Mouse (Mus musculus) limb, embryonic 14.5 days (tissue): ENCODE measurements around the gene Actl7b. TPM values are rescaled to one million over a fixed set of nuclear protein-coding genes. Genes with fewer than 3 reads are reported as not detected.

Experiments used
- ATAC-seq: fragments of 200-750 bp; cut with Nextera tagmentation; 2 replicates; pipeline ENCODE4 v1.8.0; 2017; ENCODE audit warnings: low read depth, moderate number of reproducible peaks, moderate TSS enrichment; ENCODE audit not compliant: low FRiP score
- DNase-seq: peaks from one replicate; pipeline ENCODE4 v3.0.0-alpha.2; 2015; ENCODE audit warnings: low spot score
- H3K27ac ChIP-seq: fragments of 300-500 bp; sonication (generic); replicated peaks from 2 replicates; pipeline ENCODE4 v1.5.1; 2014; ENCODE audit warnings: low read depth, mild to moderate bottlenecking, low read length, moderate library complexity, mixed read lengths
- H3K27me3 ChIP-seq: fragments of 300-500 bp; sonication (generic); 2 replicates; pipeline ENCODE4 v1.6.1; 2014; ENCODE audit warnings: low read length, mixed read lengths; ENCODE audit not compliant: control insufficient read depth, insufficient read depth
- H3K36me3 ChIP-seq: fragments of 300-500 bp; sonication (generic); 2 replicates; pipeline ENCODE4 v1.6.1; 2014; ENCODE audit warnings: mild to moderate bottlenecking, low read length, moderate library complexity, mixed read lengths; ENCODE audit not compliant: control insufficient read depth, insufficient read depth
- H3K4me1 ChIP-seq: fragments of 300-500 bp; sonication (generic); 2 replicates; pipeline ENCODE4 v1.6.1; 2014; ENCODE audit warnings: antibody characterized with exemption, low read length, mixed read lengths; ENCODE audit not compliant: control insufficient read depth, insufficient read depth
- H3K4me2 ChIP-seq: fragments of 300-500 bp; sonication (generic); replicated peaks from 2 replicates; pipeline ENCODE4 v1.6.1; 2014; ENCODE audit warnings: low read depth, mild to moderate bottlenecking, low read length, moderate library complexity; ENCODE audit not compliant: severe bottlenecking
- H3K4me3 ChIP-seq: fragments of 300-500 bp; sonication (generic); replicated peaks from 2 replicates; pipeline ENCODE4 v1.5.1; 2014; ENCODE audit warnings: low read length
- H3K9ac ChIP-seq: fragments of 300-500 bp; sonication (generic); 2 replicates; pipeline ENCODE4 v1.6.1; 2014; ENCODE audit warnings: mild to moderate bottlenecking, low read depth, low read length, moderate library complexity; ENCODE audit not compliant: severe bottlenecking
- H3K9me3 ChIP-seq: fragments of 300-500 bp; sonication (generic); 2 replicates; pipeline ENCODE4 v1.6.1; 2016; ENCODE audit warnings: low read length; ENCODE audit not compliant: control insufficient read depth
- POLR2A ChIP-seq: fragments of 200-500 bp; IDR thresholded peaks from 2 replicates; pipeline ENCODE4 v1.8.0; 2012; ENCODE audit warnings: inconsistent platforms, mild to moderate bottlenecking, moderate library complexity, borderline replicate concordance; ENCODE audit not compliant: insufficient read depth, insufficient read length; ENCODE audit errors: extremely low read depth
- WGBS: fragments of 180-500 bp; shearing (Covaris S2); extraction: QIAGEN DNeasy Blood & Tissue Kit; methylation state at CpG from one replicate; pipeline ENCODE4 v1.1.7; 2014; 5-methylcytosine and 5-hydroxymethylcytosine counted together
- polyA plus RNA-seq, 2 experiments: library from polyadenylated mRNA; depleted of rRNA in 1 of 2; stranded (reverse) in 1 of 2; unstranded in 1 of 2; fragments of >200 nt; fragmentation: Nextera tagmentation in 1 of 2; extraction: Ambion mirVana in 1 of 2; gene quantifications; 2 replicates each; pipeline versions ENCODE4 v1.2.1 to v1.2.3; 2012 to 2014

The Actl7b gene
- polyA plus RNA-seq, 2 experiments = 0.06 TPM; not detected in 1

GRCm38 (mm10) chr4:56756966-56757600 is 15.8 kb upstream of the Actl7b start:
- TF ChIP-seq POLR2A = no peak
- DNase-seq (no peak), ATAC-seq (no peak)
- H3K4me2 ChIP-seq = no peak overlapping the region
- no peaks in the 10 kb centered on the region for H3K4me1 ChIP-seq
- no peak overlapping the region for H3K4me3 ChIP-seq
- 95% methylated on average over 10 of the region's 10 CpGs for WGBS
- no peaks in the 10 kb centered on the region for H3K27me3 ChIP-seq
- no peak overlapping the region for H3K9ac ChIP-seq
- no peak overlapping the region for H3K27ac ChIP-seq
- peaks cover 88% of the 10 kb centered on the region for H3K36me3 ChIP-seq
- H3K9me3 ChIP-seq = no peaks in the 10 kb centered on the region

- WGBS = 89% methylated on average over 5 of the region's 5 CpGs
- TF ChIP-seq POLR2A = no peak
- Histone ChIP-seq H3K4me1 (no peaks in the 10 kb centered on the region), H3K27ac (no peak overlapping the region), H3K27me3 (no peaks in the 10 kb centered on the region), H3K9ac (no peak overlapping the region), H3K36me3 (peaks cover 88% of the 10 kb centered on the region), H3K9me3 (no peaks in the 10 kb centered on the region), H3K4me3 (no peak overlapping the region), H3K4me2 (no peak overlapping the region)
- ATAC-seq = no peak
- no peak for DNase-seq
Measured at GRCm38 (mm10) chr4:56756021-56756420, 14.8 kb upstream of the Actl7b start.

GRCm38 (mm10) chr4:56747456-56747855 is 6.2 kb upstream of the Actl7b start:
- H3K4me1 ChIP-seq = no peaks in the 10 kb centered on the region
- H3K9ac ChIP-seq = no peak overlapping the region
- peaks cover 68% of the 10 kb centered on the region for H3K36me3 ChIP-seq
- H3K4me2 ChIP-seq = no peak overlapping the region
- no peak for TF ChIP-seq POLR2A
- H3K27me3 ChIP-seq = no peaks in the 10 kb centered on the region
- ATAC-seq (no peak), DNase-seq (no peak)
- no peak overlapping the region for H3K27ac ChIP-seq
- no peaks in the 10 kb centered on the region for H3K9me3 ChIP-seq
- 96% methylated on average over 9 of the region's 9 CpGs for WGBS
- H3K4me3 ChIP-seq = no peak overlapping the region

GRCm38 (mm10) chr4:56746345-56746744 is 5.1 kb upstream of the Actl7b start:
- H3K27ac ChIP-seq = no peak overlapping the region
- TF ChIP-seq POLR2A = no peak
- no peak overlapping the region for H3K4me2 ChIP-seq
- H3K27me3 ChIP-seq = no peaks in the 10 kb centered on the region
- no peaks in the 10 kb centered on the region for H3K4me1 ChIP-seq
- ATAC-seq (0 out of 2 replicates have a peak, but pooled peaks have one; percentile 55), DNase-seq (no peak)
- peaks cover 60% of the 10 kb centered on the region for H3K36me3 ChIP-seq
- no peak overlapping the region for H3K9ac ChIP-seq
- no peaks in the 10 kb centered on the region for H3K9me3 ChIP-seq
- 93% methylated on average over 2 of the region's 2 CpGs for WGBS
- no peak overlapping the region for H3K4me3 ChIP-seq

GRCm38 (mm10) chr4:56743363-56744195 is 2.3 kb upstream of the Actl7b start, which contains the start of gene Actl7a:
TSS of gene Actl7a (plus strand) at chr4:56743413.
- no peak within 1 kb of the TSS for H3K4me2 ChIP-seq
- no peak for TF ChIP-seq POLR2A
- no peaks in the 10 kb centered on the region for H3K27me3 ChIP-seq
- H3K9me3 ChIP-seq = no peaks in the 10 kb centered on the region
- no peak within 1 kb of the TSS for H3K27ac ChIP-seq
- H3K36me3 ChIP-seq = peaks cover 33% of the 10 kb centered on the region
- 95% methylated on average over 21 of the region's 21 CpGs for WGBS
- DNase-seq (no peak), ATAC-seq (no peak; the same call in 1 of the 2 replicates)
- no peak within 1 kb of the TSS for H3K9ac ChIP-seq
- H3K4me3 ChIP-seq = no peak within 1 kb of the TSS
- no peaks in the 10 kb centered on the region for H3K4me1 ChIP-seq
